Mouse (Mus musculus) midbrain, embryonic 13.5 days (tissue): Measurements from ENCODE around the gene Mfn2. TPM values are rescaled to one million over a fixed set of nuclear protein-coding genes. Genes with fewer than 3 reads are reported as not detected.
A peak's percentile ranks its signal among the peaks of the same experiment; 100 is the strongest.

Experiments used
- ATAC-seq: fragments of 200-750 bp; cut with Nextera tagmentation; 2 replicates; pipeline ENCODE4 v1.8.0; 2017; ENCODE audit warnings: mild to moderate bottlenecking, moderate TSS enrichment, moderate library complexity
- H3K27ac ChIP-seq: fragments of 300-500 bp; sonication (generic); 2 replicates; pipeline ENCODE4 v1.5.1; 2015; ENCODE audit warnings: inconsistent platforms, mild to moderate bottlenecking, moderate library complexity
- H3K27me3 ChIP-seq: fragments of 300-500 bp; sonication (generic); 2 replicates; pipeline ENCODE4 v1.6.1; 2015; ENCODE audit warnings: mild to moderate bottlenecking, inconsistent platforms
- H3K36me3 ChIP-seq: fragments of 300-500 bp; sonication (generic); 2 replicates; pipeline ENCODE4 v1.6.1; 2015; ENCODE audit warnings: mild to moderate bottlenecking, inconsistent platforms
- H3K4me1 ChIP-seq: fragments of 300-500 bp; sonication (generic); replicated peaks from 2 replicates; pipeline ENCODE4 v1.6.1; 2015; ENCODE audit warnings: inconsistent platforms
- H3K4me2 ChIP-seq: fragments of 300-500 bp; sonication (generic); replicated peaks from 2 replicates; pipeline ENCODE4 v1.6.1; 2015; ENCODE audit warnings: moderate library complexity, mild to moderate bottlenecking, inconsistent platforms
- H3K4me3 ChIP-seq: fragments of 300-500 bp; sonication (generic); replicated peaks from 2 replicates; pipeline ENCODE4 v1.5.1; 2015; ENCODE audit warnings: mild to moderate bottlenecking, inconsistent platforms
- H3K9ac ChIP-seq: fragments of 300-500 bp; sonication (generic); replicated peaks from 2 replicates; pipeline ENCODE4 v1.6.1; 2015; ENCODE audit warnings: mild to moderate bottlenecking, inconsistent platforms
- H3K9me3 ChIP-seq: fragments of 300-500 bp; sonication (generic); 2 replicates; pipeline ENCODE4 v1.6.1; 2016; ENCODE audit warnings: mild to moderate bottlenecking, inconsistent platforms
- WGBS: fragments of 180-500 bp; shearing (Covaris S2); methylation state at CpG from one replicate; pipeline ENCODE4 v1.1.7; 2015; 5-methylcytosine and 5-hydroxymethylcytosine counted together
- polyA plus RNA-seq: library from polyadenylated mRNA; unstranded; fragments of >200 nt; fragmentation: Nextera tagmentation; extraction: Ambion mirVana; gene quantifications from 2 replicates; pipeline ENCODE4 v1.2.1, GENCODE M21; 2015

Gene Mfn2
- polyA plus RNA-seq: 77.3 and 78.6 TPM in 2 replicates

DNA sequence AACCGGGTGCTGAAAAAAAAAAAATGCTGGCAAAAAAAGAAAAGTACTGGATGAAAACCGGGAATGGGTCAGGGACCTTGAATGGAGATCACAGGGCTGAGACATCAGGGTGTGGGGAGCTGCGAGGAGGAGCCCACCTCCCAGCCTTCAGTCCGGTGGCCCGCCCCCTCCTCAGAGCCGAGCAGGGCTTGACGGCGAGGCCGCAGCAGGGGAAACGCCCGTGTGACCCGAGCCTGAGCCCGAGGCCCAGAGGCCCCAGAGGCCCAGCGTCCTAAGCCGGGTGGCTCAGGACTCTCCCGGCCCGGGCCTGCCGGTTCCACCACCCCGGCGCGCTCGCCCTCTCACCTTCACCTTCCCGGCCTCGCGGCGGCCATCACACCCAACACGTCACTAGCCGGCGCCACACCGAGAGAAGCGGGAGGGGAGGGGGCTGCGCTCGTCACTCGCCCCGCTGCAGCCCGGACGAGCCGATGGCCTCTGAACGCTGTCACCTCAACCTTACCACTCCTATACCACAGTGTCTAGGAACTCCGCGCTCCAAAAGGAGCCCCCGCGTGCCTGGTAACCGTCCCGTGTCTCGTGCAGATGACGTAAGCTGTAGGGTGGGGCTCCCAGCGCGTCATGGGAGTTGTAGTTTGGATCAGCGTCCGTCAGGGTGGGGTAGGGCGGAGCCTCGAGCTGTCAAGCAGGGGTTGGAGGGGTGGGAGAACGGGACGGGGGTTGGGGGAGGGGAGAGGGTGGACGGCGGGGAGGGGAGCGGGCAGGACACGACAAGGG is at the start of gene Mfn2:
Mfn2 (minus strand) TSS at position 392 of the 777 bp plus-strand sequence.
- peak within 1 kb of the TSS; percentile 83 for H3K9ac ChIP-seq
- under 1% methylated on average over 48 of the region's 59 CpGs for WGBS
- H3K27me3 ChIP-seq: no peaks in the 10 kb centered on the region
- H3K36me3 ChIP-seq: peaks cover 30% of the 10 kb centered on the region
- peak within 1 kb of the TSS; percentile 66 for H3K4me2 ChIP-seq
- ATAC-seq: peak; percentile 93
- peak within 1 kb of the TSS; percentile 78 for H3K27ac ChIP-seq
- no peaks in the 10 kb centered on the region for H3K9me3 ChIP-seq
- peak within 1 kb of the TSS; percentile 79 for H3K4me3 ChIP-seq
- H3K4me1 ChIP-seq: peaks cover 16% of the 10 kb centered on the region

DNA sequence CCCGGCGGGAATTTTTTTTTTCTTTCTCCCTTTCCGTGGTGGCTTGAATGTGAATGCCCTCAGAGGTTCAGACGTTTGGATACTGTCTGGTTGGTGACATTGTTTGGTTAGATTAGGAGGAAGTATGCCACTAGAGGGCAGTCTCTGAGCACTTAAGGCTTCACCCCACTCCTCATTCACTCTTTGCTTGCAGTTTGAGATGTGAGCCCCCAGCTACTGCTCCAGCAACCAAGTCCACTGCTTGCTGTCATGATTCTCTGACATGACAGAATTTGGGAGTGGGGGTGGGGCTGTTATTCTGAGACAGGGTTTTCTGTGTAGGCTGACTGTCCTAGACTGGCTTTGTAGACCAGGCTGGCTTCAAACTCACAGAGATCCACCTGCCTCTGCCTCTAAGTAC is 49.1 kb upstream of the Mfn2 start:
- Histone ChIP-seq H3K4me3 (no peak overlapping the region), H3K9ac (no peak overlapping the region), H3K36me3 (peaks cover 3% of the 10 kb centered on the region), H3K27me3 (no peaks in the 10 kb centered on the region), H3K27ac (no peak overlapping the region), H3K4me1 (no peaks in the 10 kb centered on the region), H3K4me2 (no peak overlapping the region), H3K9me3 (no peaks in the 10 kb centered on the region)
- peak; percentile 55; the same call in 1 of the 2 replicates for ATAC-seq
- WGBS: 13% methylated on average over 4 of the region's 4 CpGs

DNA sequence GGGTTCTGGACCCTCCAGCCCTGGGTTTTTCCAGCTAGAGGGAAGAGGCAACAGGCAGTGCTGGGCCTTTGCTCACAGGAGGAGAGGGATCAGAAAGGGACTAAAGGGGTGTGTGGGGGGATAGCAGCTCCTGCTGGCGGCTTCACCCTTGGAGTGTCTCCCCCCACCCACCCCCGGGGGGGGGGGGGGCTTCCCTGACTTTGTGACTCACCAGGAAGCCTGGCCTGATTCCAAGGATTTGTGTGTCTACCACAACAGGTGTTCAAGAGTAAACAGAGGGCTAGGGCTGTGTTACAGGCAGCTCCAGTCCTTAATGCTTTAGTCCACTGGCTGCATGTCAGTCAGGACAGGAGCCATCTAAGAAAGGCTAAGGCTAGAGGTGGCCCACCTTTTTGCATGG is 43.0 kb upstream of the Mfn2 start:
- H3K27ac ChIP-seq: no peak overlapping the region
- no peak overlapping the region for H3K4me3 ChIP-seq
- no peak overlapping the region for H3K9ac ChIP-seq
- H3K9me3 ChIP-seq: no peaks in the 10 kb centered on the region
- no peak overlapping the region for H3K4me2 ChIP-seq
- no peaks in the 10 kb centered on the region for H3K27me3 ChIP-seq
- no peak for ATAC-seq
- 68% methylated on average over 2 of the region's 2 CpGs for WGBS
- H3K36me3 ChIP-seq: peaks cover 50% of the 10 kb centered on the region
- H3K4me1 ChIP-seq: peaks cover 16% of the 10 kb centered on the region

DNA sequence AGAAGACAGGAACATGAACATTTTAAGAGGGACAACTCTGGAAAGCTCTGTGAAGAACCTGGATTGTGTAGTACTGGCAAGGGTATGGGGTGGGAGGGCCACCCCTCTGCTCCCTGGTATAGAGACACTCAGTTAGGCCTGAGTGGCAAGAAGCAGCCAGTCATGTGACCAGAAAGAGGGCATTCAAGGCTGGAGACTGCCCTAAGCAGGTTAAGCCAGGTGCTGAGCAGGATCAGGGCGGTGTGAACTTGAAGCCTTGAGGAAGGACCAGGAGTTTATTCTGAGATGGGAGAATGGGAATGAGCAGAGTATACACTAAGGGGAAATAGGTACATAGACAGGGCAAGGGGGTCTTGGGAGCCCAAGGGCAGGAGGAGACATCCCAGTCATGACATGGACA is 38.5 kb upstream of the Mfn2 start:
- Histone ChIP-seq H3K27ac (no peak overlapping the region), H3K4me2 (peak overlapping the region; percentile 100), H3K4me3 (no peak overlapping the region), H3K27me3 (no peaks in the 10 kb centered on the region), H3K9me3 (no peaks in the 10 kb centered on the region), H3K4me1 (peaks cover 33% of the 10 kb centered on the region), H3K9ac (no peak overlapping the region), H3K36me3 (peaks cover 47% of the 10 kb centered on the region)
- WGBS: 95% methylated on average over 1 of the region's 1 CpGs
- no peak for ATAC-seq

DNA sequence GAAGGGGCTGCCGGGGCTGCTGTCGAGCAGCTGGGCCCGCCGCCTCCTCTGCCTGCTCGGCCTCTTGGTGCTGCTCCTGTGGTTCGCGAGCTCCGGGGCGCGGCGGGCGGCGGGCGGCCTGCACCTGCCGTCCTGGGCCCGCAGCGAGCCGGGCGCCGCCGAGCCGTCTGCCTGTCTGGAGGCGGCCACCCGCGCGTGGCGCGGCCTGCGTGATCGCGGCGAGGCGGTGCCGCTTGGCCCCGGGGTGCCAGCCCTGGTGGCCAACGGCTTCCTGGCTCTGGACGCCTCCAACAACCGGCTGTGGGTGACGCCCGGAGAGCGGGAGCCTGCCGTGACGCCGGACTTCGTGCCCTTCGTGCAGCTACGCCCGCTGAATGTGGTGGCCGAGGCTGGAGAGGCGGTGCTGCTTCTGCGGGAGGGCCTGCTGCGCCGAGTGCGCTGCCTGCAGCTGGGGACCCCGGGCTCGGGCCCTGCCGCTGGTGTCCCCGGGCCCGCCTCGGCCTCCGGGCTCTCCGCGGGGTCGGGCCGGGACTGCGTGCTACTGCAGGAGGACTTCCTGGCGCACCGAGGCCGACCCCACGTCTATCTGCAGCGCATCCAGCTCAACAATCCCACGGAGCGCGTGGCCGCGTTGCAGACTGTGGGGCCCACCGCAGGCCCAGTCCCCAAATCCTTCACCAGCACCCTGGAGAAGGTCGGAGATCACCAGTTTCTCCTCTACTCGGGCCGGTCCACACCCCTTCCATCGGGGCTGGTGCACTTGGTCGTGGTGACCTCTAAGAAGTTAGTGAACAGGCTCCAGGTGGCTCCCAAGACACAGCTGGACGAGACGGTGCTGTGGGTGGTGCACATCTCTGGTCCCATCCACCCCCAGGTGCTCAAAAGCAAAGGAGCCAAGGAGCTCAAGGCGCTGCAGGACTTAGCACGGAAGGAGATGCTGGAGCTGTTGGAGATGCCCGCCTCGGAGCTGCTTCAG is 36.8 kb upstream of the Mfn2 start:
- H3K9ac ChIP-seq: peak overlapping the region; percentile 94
- peak overlapping the region; percentile 65 for H3K27ac ChIP-seq
- 8% methylated on average over 85 of the region's 88 CpGs for WGBS
- no peaks in the 10 kb centered on the region for H3K9me3 ChIP-seq
- peaks cover 36% of the 10 kb centered on the region for H3K4me1 ChIP-seq
- peaks cover 31% of the 10 kb centered on the region for H3K36me3 ChIP-seq
- ATAC-seq: peak; percentile 66
- H3K4me3 ChIP-seq: peak overlapping the region; percentile 97
- peak overlapping the region; percentile 100 for H3K4me2 ChIP-seq
- peaks cover 11% of the 10 kb centered on the region for H3K27me3 ChIP-seq

DNA sequence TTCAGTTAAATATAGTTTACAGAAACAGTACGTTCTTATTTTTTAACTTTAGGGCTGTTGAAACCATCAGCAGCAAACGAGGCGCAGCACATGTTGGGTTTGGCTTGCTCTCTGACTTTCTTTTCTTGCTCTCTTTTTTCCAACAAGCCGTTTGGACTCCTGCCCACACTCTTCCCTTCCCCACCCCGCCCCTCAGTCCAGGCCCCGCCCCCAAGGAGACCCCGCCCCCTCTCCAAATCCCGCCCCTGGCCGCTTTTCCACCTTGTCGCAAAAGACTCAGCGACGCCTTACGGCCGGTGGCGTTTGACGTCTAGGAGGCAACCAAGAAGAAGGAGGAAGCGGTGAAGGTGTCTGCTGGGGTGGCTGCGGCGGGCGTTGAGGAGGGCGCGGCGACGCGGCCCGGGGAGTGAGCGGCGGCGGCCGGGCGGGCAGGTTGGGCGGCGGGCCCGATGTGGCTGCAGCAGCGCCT is 36.1 kb upstream of the Mfn2 start, which contains the start of gene 2510039O18Rik:
2510039O18Rik (plus strand) TSS at position 320 of the 469 bp plus-strand sequence.
- 2% methylated on average over 22 of the region's 35 CpGs for WGBS
- peak within 1 kb of the TSS; percentile 100 for H3K4me2 ChIP-seq

DNA sequence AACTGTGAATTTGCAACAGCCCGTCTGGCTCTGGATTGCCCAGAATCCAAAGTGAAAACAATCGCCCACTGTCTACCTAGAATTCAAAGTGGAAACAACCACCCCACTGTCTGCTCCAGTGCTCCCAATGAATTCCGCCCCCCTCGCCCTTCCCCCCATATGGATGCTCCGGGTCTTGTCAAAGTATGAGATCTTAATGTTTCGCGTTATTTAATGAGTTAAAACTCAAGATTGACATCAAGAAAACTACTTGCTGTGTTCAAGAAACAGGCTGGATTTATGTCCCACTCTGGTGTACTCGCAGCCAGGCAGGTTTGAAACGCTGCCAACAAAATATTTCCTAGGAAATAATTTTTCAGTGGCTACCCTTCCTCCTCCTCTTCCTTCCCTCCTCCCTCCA is 35.6 kb upstream of the Mfn2 start:
- no peak overlapping the region for H3K9ac ChIP-seq
- peaks cover 39% of the 10 kb centered on the region for H3K4me1 ChIP-seq
- no peak for ATAC-seq
- H3K4me3 ChIP-seq: no peak overlapping the region
- H3K9me3 ChIP-seq: no peaks in the 10 kb centered on the region
- H3K27me3 ChIP-seq: peaks cover 11% of the 10 kb centered on the region
- peak overlapping the region; percentile 100 for H3K4me2 ChIP-seq
- peak overlapping the region; percentile 53; the same call in 1 of the 2 replicates for H3K27ac ChIP-seq
- WGBS: 50% methylated on average over 9 of the region's 9 CpGs
- H3K36me3 ChIP-seq: peaks cover 19% of the 10 kb centered on the region

More for the DNA sequence above, 36.1 kb upstream of the Mfn2 start, which contains the start of gene 2510039O18Rik:
- peaks cover 24% of the 10 kb centered on the region for H3K36me3 ChIP-seq
- H3K27ac ChIP-seq: peak within 1 kb of the TSS; percentile 65
- H3K4me3 ChIP-seq: peak within 1 kb of the TSS; percentile 97
- peak; percentile 65 for ATAC-seq
- peaks cover 11% of the 10 kb centered on the region for H3K27me3 ChIP-seq
- peaks cover 39% of the 10 kb centered on the region for H3K4me1 ChIP-seq
- no peaks in the 10 kb centered on the region for H3K9me3 ChIP-seq
- peak within 1 kb of the TSS; percentile 94 for H3K9ac ChIP-seq

DNA sequence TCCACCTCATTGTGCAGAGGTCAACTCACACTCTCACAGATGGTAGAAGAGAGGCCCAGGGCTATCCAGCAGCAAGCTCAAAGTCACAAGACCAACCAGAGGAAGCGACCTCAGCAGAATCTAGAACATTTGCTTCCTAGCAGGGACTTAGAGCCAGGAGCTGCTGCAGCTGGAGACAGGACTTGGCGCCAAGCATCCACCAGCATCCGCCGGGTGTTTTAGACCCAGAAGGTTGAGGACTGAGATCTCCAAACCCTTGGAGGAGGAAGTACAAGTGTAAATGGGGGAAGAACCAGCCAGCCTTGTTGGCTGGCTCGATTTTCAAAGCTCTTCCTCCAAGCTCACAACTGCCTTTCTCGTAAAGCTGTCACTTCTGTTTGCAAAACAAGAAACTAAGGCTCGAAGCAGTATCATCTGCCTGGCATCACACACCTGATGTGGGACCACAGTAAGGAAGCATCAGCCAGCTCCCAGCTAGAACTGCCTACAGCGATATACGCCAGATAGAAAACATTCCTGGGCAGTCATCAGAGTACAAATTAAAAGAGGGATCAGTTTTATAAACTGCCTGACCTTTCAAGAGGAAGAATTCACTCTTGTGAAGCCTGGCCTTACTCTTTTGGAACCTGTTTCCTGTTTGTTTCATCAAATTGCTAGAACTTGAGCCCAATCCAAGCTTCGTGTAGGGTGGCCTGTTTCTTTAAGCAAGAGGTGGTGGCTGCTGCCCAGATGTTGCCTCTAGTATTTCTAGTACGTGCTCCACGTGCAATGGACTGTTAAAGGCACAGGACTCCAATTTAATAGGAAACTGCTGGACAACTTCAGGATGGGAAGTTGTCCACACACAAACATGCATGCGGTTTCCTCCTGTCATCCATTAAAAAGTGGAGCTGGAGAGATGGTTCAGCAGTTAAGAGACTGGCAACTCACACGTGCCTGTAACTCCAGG is 33.9 kb upstream of the Mfn2 start:
- Histone ChIP-seq H3K4me1 (peaks cover 36% of the 10 kb centered on the region), H3K27ac (no peak overlapping the region), H3K4me2 (no peak overlapping the region), H3K4me3 (no peak overlapping the region), H3K9ac (no peak overlapping the region), H3K27me3 (peaks cover 11% of the 10 kb centered on the region), H3K9me3 (no peaks in the 10 kb centered on the region), H3K36me3 (0 out of 2 replicates have a peak, but pooled peaks cover 5% of the 10 kb centered on the region)
- ATAC-seq: no peak
- WGBS: 81% methylated on average over 14 of the region's 14 CpGs

DNA sequence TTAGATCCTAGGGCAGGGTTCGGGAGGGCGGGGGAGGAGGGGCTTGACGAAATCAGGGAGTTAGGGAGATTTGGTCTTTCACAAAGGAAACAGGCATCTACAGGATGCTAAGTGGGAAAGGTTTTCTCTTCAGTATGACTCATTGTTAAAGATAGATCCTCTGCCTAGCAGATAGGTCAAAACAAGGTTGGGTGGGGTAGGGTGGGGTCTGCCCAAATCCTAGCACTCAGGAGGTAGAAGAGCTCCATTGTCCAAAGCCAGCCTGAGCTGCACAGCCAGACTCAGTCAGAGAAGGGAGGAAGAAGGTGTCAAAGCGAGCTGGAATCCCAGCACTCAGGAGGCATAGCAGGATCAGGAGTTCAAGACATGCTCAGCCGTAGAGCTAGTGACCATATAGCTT is 33.0 kb upstream of the Mfn2 start:
- 52% methylated on average over 5 of the region's 5 CpGs for WGBS
- ATAC-seq: no peak
- Histone ChIP-seq H3K9me3 (no peaks in the 10 kb centered on the region), H3K27me3 (peaks cover 11% of the 10 kb centered on the region), H3K36me3 (no peaks in the 10 kb centered on the region), H3K4me3 (no peak overlapping the region), H3K4me2 (no peak overlapping the region), H3K27ac (no peak overlapping the region), H3K4me1 (peaks cover 27% of the 10 kb centered on the region), H3K9ac (no peak overlapping the region)

DNA sequence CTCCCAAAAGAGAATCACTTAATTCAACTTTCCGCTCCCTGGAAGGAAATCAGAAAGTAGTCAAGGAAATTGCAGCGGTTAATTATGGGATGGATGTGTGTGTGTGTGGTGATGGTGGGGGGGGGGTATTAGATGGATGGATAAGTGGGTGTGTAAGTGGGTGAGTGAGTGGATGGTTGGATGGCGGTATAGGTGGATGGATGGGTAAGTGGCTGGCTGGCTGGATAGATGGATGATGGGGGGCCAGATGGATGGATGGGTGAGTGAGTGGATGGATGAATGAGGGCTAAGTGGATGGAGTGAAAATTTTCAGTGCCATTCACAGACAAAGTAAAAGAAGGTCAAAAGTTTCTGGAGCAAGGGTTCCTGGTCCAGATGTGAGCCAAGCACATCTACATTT is 32.5 kb upstream of the Mfn2 start:
- H3K27me3 ChIP-seq: peaks cover 11% of the 10 kb centered on the region
- H3K4me3 ChIP-seq: peak overlapping the region; percentile 57
- no peaks in the 10 kb centered on the region for H3K36me3 ChIP-seq
- H3K4me2 ChIP-seq: peak overlapping the region; percentile 84
- H3K27ac ChIP-seq: no peak overlapping the region
- peaks cover 22% of the 10 kb centered on the region for H3K4me1 ChIP-seq
- H3K9ac ChIP-seq: peak overlapping the region; percentile 69; the same call in 1 of the 2 replicates
- H3K9me3 ChIP-seq: no peaks in the 10 kb centered on the region
- no peak for ATAC-seq
- WGBS: 42% methylated on average over 3 of the region's 3 CpGs
